In genomic region chr10:123274554-123274953, GRCm38 (mm10) we compare ENCODE assay signal across 20 mouse cellular contexts. TPM values are rescaled to one million over a fixed set of nuclear protein-coding genes. Genes with fewer than 3 reads are reported as not detected.
DNase-seq lines count a peak whose midpoint lies in the region; ATAC-seq and TF ChIP-seq lines count a peak whose summit lies in the region.
"Had no signal": no experiment of that assay in that cellular context is flagged by ENCODE, and none has a peak within 500 bp of the region (broad histone marks: within the 10 kb centered on the region; RNA-seq: fewer than 3 reads in every experiment).

No protein-coding gene starts in this region.

- TF ChIP-seq RAD21 in CH12.LX (IDR thresholded peaks at IDR 0.05; ENCODE audit: low read depth, low read length): no peak

- intact Hi-C loops in heart, postnatal 10 days (cut with DNase I): no loop called here

- no peak for ATAC-seq in heart, embryonic 12.5 days (ENCODE audit: insufficient number of reproducible peaks, low FRiP score)
- ATAC-seq: activated CD4-positive, CD25-positive, alpha-beta regulatory T cell, adult 4 months; forebrain, embryonic 13.5 days had no signal

- in situ Hi-C loops in CH12.LX (cut with MboI; ENCODE audit: low pct_ligation_motif_present, low pct_unique_long_range_greater_than_20kb, low sequenced_read_pairs): no loop called here

- no peak for TF ChIP-seq CTCF in CH12.LX (conservative IDR thresholded peaks at IDR 0.05 in 1 of 2, IDR thresholded peaks at IDR 0.05 in 1 of 2; ENCODE audit: low read depth in 2 of 2, low read length in 2 of 2)

- H3K9me3 ChIP-seq in heart, embryonic 12.5 days (replicated peaks): no peaks in the 10 kb centered on the region
- H3K9me3 ChIP-seq in CH12.LX (replicated peaks; ENCODE audit: low read length): no peaks in the 10 kb centered on the region
- H3K9me3 ChIP-seq: forebrain, embryonic 13.5 days; limb, embryonic 12.5 days; liver, embryonic 15.5 days had no signal

- no peak overlapping the region for H3K4me3 ChIP-seq in heart, embryonic 12.5 days
- no peak overlapping the region for H3K4me3 ChIP-seq in CH12.LX (replicated peaks in 1 of 3; ENCODE audit: low read depth in 2 of 3, low read length in 2 of 3, poor library complexity in 1 of 3)
- H3K4me3 ChIP-seq: forebrain, embryonic 13.5 days; limb, embryonic 12.5 days; liver, embryonic 15.5 days had no signal

- no peak for TF ChIP-seq POLR2A in CH12.LX (IDR thresholded peaks at IDR 0.05; ENCODE audit: low read depth, low read length)

- no peaks in the 10 kb centered on the region for H3K36me3 ChIP-seq in heart, embryonic 12.5 days
- no peaks in the 10 kb centered on the region for H3K36me3 ChIP-seq in CH12.LX (replicated peaks in 1 of 2; ENCODE audit: control insufficient read depth in 1 of 2, insufficient read depth in 1 of 2, low read length in 1 of 2)
- H3K36me3 ChIP-seq: G1E; limb, embryonic 12.5 days; liver, embryonic 15.5 days had no signal

- no peak for TF ChIP-seq EP300 in CH12.LX (IDR thresholded peaks at IDR 0.05; ENCODE audit: low read length)

- H3K79me2 ChIP-seq in CH12.LX (replicated peaks; ENCODE audit: control insufficient read depth, extremely low read depth, insufficient read depth, poor library complexity, severe bottlenecking): no peaks in the 10 kb centered on the region

- 52% methylated on average over 11 of the region's 11 CpGs for whole genome bisulfite sequencing in heart, embryonic 12.5 days

- no peak overlapping the region for H3K27ac ChIP-seq in heart, embryonic 12.5 days (ENCODE audit: poor library complexity, severe bottlenecking)
- H3K27ac ChIP-seq in CH12.LX (ENCODE audit: insufficient read depth, low read depth): no peak overlapping the region
- H3K27ac ChIP-seq: forebrain, embryonic 13.5 days; limb, embryonic 12.5 days; liver, embryonic 15.5 days had no signal

- H3K9ac ChIP-seq in heart, embryonic 12.5 days: no peak overlapping the region
- H3K9ac ChIP-seq in CH12.LX (ENCODE audit: insufficient read depth, low read depth): no peak overlapping the region
- H3K9ac ChIP-seq: forebrain, embryonic 13.5 days; limb, embryonic 12.5 days; liver, embryonic 15.5 days had no signal

- H3K4me1 ChIP-seq in heart, embryonic 12.5 days (replicated peaks): no peaks in the 10 kb centered on the region
- H3K4me1 ChIP-seq in CH12.LX (ENCODE audit: control insufficient read depth in 1 of 2, insufficient read depth in 2 of 2): peaks cover 0 to 2% of the 10 kb centered on the region in 2 experiments; a peak in 1 of 4 replicates
- H3K4me1 ChIP-seq: forebrain, embryonic 13.5 days; limb, embryonic 12.5 days; liver, embryonic 15.5 days had no signal

- peak overlapping the region; percentile 29 for H3K4me2 ChIP-seq in heart, embryonic 12.5 days
- H3K4me2 ChIP-seq in CH12.LX (ENCODE audit: insufficient read depth, low read depth, poor library complexity, severe bottlenecking): peak overlapping the region; percentile 58
- H3K4me2 ChIP-seq: forebrain, embryonic 13.5 days; limb, embryonic 12.5 days; liver, embryonic 15.5 days had no signal

- H3K27me3 ChIP-seq in heart, embryonic 12.5 days (replicated peaks): no peaks in the 10 kb centered on the region
- H3K27me3 ChIP-seq in CH12.LX (replicated peaks): no peaks in the 10 kb centered on the region
- H3K27me3 ChIP-seq: forebrain, embryonic 13.5 days; limb, embryonic 12.5 days; liver, embryonic 15.5 days had no signal

- dilution Hi-C loops in CH12.LX (cut with MboI; ENCODE audit: extremely low pct_ligation_motif_present, extremely low pct_unique_long_range_greater_than_20kb, low sequenced_read_pairs): no loop called here

- no peak for DNase-seq in heart, postnatal 10 days
- peak; percentile 21 for DNase-seq in kidney, postnatal 10 days
- no peak for DNase-seq in kidney, adult 18-20 months
- DNase-seq in CH12.LX (ENCODE audit: extremely low read depth) (no peak), R1 (ENCODE audit: low read depth, low spot score) (peak; percentile 16)
- no peak for DNase-seq in urinary bladder, postnatal 14 days (ENCODE audit: low spot score)
- no peak for DNase-seq in spleen, postnatal 4 days (ENCODE audit: low spot score in 2 of 2)
- DNase-seq: B cell, adult 2 months; cerebellum, adult 2 months; heart, postnatal 4 days; right cerebral cortex, postnatal 4 days had no signal

TF ChIP-seq in CH12.LX, 34 proteins besides CTCF, POLR2A, EP300 and RAD21:
- TF ChIP-seq TCF12 (IDR thresholded peaks at IDR 0.05; ENCODE audit: low read depth, low read length): no peak
- TF ChIP-seq MAFK (IDR thresholded peaks at IDR 0.05; ENCODE audit: insufficient replicate concordance, low read length): peak; percentile 99

RNA-seq across cellular contexts. Expression of gene Fam19a2, which starts 10.8 kb away (rescaled TPM):
- polyA plus RNA-seq in heart, embryonic 12.5 days (2016; fragmentation: Nextera tagmentation; extraction: Ambion mirVana): 0.58 and 1.00 TPM in 2 replicates
- total RNA-seq in heart, postnatal 10 days (2021): under 1 TPM; 0.12 to 0.17 TPM
- total RNA-seq in CH12.LX (2012; rRNA removed) (not detected in 2 replicates), CH12.LX (2014; rRNA removed) (not detected in 2 replicates)
- not detected in 2 replicates for polyA plus RNA-seq in CH12.LX (2012; ENCODE audit: insufficient read length, low read depth)
- total RNA-seq: common myeloid progenitor, adult 5-6 weeks; megakaryocyte, adult 5-6 weeks had no signal
- polyA plus RNA-seq: activated CD4-positive, CD25-positive, alpha-beta regulatory T cell, adult 4 months; G1E; gonadal fat pad, adult 2 months had no signal

Comparison
In these comparisons a context has a peak if more than half of its experiments do, and no peak if none do; other contexts are left out.
1. DNase-seq: peak in kidney, postnatal 10 days (single experiment) and R1 (single experiment); none in heart, postnatal 10 days (0 of 2), kidney, adult 18-20 months (single experiment), CH12.LX (single experiment), urinary bladder, postnatal 14 days (single experiment) and spleen, postnatal 4 days (0 of 2).